Mouse (Mus musculus): ENCODE measurements at regions not wholly inside any gene's neighbourhood (a gene's known extent, or its start where the extent isn't known, plus 50 kb on each side); places are given as distances from the start of the nearest gene placed in this dataset.

- no peak for ATAC-seq (ENCODE audit: insufficient number of reproducible peaks, low FRiP score, low TSS enrichment, low read depth)
- no peak overlapping the region for H3K4me2 ChIP-seq (ENCODE audit: low read depth, severe bottlenecking)
- no peaks in the 10 kb centered on the region for H3K9me3 ChIP-seq (ENCODE audit: control insufficient read depth, low read length)
- no peaks in the 10 kb centered on the region for H3K36me3 ChIP-seq (ENCODE audit: control insufficient read depth, insufficient read depth, low read length)
- H3K27ac ChIP-seq (replicated peaks; ENCODE audit: low read depth, low read length): no peak overlapping the region
- DNase-seq (ENCODE audit: low spot score): no peak
- no peaks in the 10 kb centered on the region for H3K4me1 ChIP-seq (ENCODE audit: control insufficient read depth, insufficient read depth, low read length)
- no peak overlapping the region for H3K4me3 ChIP-seq (ENCODE audit: low read depth, low read length)
- no peak overlapping the region for H3K9ac ChIP-seq (ENCODE audit: low read length)
- no peaks in the 10 kb centered on the region for H3K27me3 ChIP-seq (ENCODE audit: control insufficient read depth, insufficient read depth, low read length)
- 95% methylated on average over 6 of the region's 6 CpGs for WGBS
Measured at GRCm38 (mm10) chr6:31208224-31208623, 190.3 kb upstream of the Mkln1 start.

- Histone ChIP-seq H3K4me1 (ENCODE audit: control insufficient read depth, insufficient read depth, low read length) (no peaks in the 10 kb centered on the region), H3K4me3 (ENCODE audit: low read depth, low read length) (no peak overlapping the region), H3K9ac (ENCODE audit: low read length) (no peak overlapping the region), H3K36me3 (ENCODE audit: control insufficient read depth, insufficient read depth, low read length) (no peaks in the 10 kb centered on the region), H3K4me2 (ENCODE audit: low read depth, severe bottlenecking) (no peak overlapping the region), H3K9me3 (ENCODE audit: control insufficient read depth, low read length) (no peaks in the 10 kb centered on the region), H3K27me3 (ENCODE audit: control insufficient read depth, insufficient read depth, low read length) (0 out of 2 replicates have a peak, but pooled peaks cover 2% of the 10 kb centered on the region), H3K27ac (replicated peaks; ENCODE audit: low read depth, low read length) (no peak overlapping the region)
- WGBS: 87% methylated on average over 15 of the region's 15 CpGs
- DNase-seq (ENCODE audit: low spot score) (no peak), ATAC-seq (ENCODE audit: insufficient number of reproducible peaks, low FRiP score, low TSS enrichment, low read depth) (no peak)
Measured at GRCm38 (mm10) chr6:31209411-31210139, 189.0 kb upstream of the Mkln1 start.

DNA sequence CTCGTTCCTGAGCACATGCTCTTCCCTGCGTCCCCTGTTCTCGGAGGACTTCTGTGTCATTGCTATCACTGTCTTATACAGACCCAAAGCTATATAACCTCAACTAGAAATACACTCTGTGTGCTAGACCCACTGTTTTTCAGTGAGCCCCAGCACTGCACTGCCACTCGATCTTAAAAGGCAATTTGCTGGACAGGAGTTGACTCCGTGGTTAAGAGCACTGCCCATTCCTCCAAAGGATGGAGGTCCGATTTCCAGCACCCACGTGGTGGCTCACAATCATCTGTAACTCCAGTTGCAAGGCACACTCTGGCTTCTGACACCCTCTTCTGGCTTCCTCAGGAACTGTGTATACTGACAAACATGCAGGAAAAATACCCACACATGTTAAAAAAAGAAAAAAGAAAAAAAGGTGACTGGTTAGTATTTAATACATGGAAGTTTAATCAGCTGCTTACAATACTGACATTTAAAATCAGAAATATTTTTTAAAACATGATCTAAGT lies 188.3 kb upstream of the Mkln1 start:
- Histone ChIP-seq H3K9ac (ENCODE audit: low read length) (no peak overlapping the region), H3K4me2 (ENCODE audit: low read depth, severe bottlenecking) (no peak overlapping the region), H3K9me3 (ENCODE audit: control insufficient read depth, low read length) (no peaks in the 10 kb centered on the region), H3K27ac (replicated peaks; ENCODE audit: low read depth, low read length) (no peak overlapping the region), H3K27me3 (ENCODE audit: control insufficient read depth, insufficient read depth, low read length) (0 out of 2 replicates have a peak, but pooled peaks cover 2% of the 10 kb centered on the region), H3K4me3 (ENCODE audit: low read depth, low read length) (no peak overlapping the region), H3K4me1 (ENCODE audit: control insufficient read depth, insufficient read depth, low read length) (no peaks in the 10 kb centered on the region), H3K36me3 (ENCODE audit: control insufficient read depth, insufficient read depth, low read length) (no peaks in the 10 kb centered on the region)
- DNase-seq (ENCODE audit: low spot score) (no peak), ATAC-seq (ENCODE audit: insufficient number of reproducible peaks, low FRiP score, low TSS enrichment, low read depth) (no peak)
- 76% methylated on average over 7 of the region's 7 CpGs for WGBS

DNA sequence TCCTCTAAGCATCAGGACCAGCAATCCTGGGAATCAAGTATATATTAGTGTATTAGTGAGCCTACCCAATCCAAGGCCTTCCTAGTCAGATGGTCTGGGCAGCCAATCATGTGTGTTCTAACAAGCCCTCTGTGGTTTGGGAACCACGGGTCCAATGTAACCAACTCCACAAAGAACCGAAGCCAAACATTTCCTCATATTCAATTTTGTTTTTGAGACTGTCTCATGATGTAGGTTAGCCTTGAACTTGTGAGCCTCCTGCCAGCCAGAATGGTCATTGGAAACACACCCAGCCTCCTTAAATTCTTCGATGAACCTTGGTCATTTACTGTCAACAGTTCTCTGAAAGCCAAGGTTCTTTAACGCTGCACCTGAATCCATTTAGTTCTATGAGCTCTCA lies 187.4 kb upstream of the Mkln1 start:
- Histone ChIP-seq H3K4me3 (ENCODE audit: low read depth, low read length) (no peak overlapping the region), H3K9me3 (ENCODE audit: control insufficient read depth, low read length) (no peaks in the 10 kb centered on the region), H3K4me2 (ENCODE audit: low read depth, severe bottlenecking) (no peak overlapping the region), H3K27ac (replicated peaks; ENCODE audit: low read depth, low read length) (no peak overlapping the region), H3K27me3 (ENCODE audit: control insufficient read depth, insufficient read depth, low read length) (peaks cover 8% of the 10 kb centered on the region), H3K36me3 (ENCODE audit: control insufficient read depth, insufficient read depth, low read length) (no peaks in the 10 kb centered on the region), H3K4me1 (ENCODE audit: control insufficient read depth, insufficient read depth, low read length) (no peaks in the 10 kb centered on the region), H3K9ac (ENCODE audit: low read length) (no peak overlapping the region)
- DNase-seq (ENCODE audit: low spot score): no peak
- no peak for ATAC-seq (ENCODE audit: insufficient number of reproducible peaks, low FRiP score, low TSS enrichment, low read depth)
- whole genome bisulfite sequencing: 85% methylated on average over 4 of the region's 4 CpGs

- Histone ChIP-seq H3K36me3 (ENCODE audit: control insufficient read depth, insufficient read depth, low read length) (no peaks in the 10 kb centered on the region), H3K27me3 (ENCODE audit: control insufficient read depth, insufficient read depth, low read length) (peaks cover 14% of the 10 kb centered on the region), H3K4me1 (ENCODE audit: control insufficient read depth, insufficient read depth, low read length) (0 out of 2 replicates have a peak, but pooled peaks cover under 1% of the 10 kb centered on the region), H3K27ac (replicated peaks; ENCODE audit: low read depth, low read length) (no peak overlapping the region), H3K4me3 (ENCODE audit: low read depth, low read length) (no peak overlapping the region), H3K9ac (ENCODE audit: low read length) (no peak overlapping the region), H3K9me3 (ENCODE audit: control insufficient read depth, low read length) (no peaks in the 10 kb centered on the region), H3K4me2 (ENCODE audit: low read depth, severe bottlenecking) (no peak overlapping the region)
- ATAC-seq (ENCODE audit: insufficient number of reproducible peaks, low FRiP score, low TSS enrichment, low read depth) (no peak), DNase-seq (ENCODE audit: low spot score) (no peak)
- 83% methylated on average over 5 of the region's 5 CpGs for WGBS
Measured at GRCm38 (mm10) chr6:31211616-31212015, 186.9 kb upstream of the Mkln1 start.

DNA sequence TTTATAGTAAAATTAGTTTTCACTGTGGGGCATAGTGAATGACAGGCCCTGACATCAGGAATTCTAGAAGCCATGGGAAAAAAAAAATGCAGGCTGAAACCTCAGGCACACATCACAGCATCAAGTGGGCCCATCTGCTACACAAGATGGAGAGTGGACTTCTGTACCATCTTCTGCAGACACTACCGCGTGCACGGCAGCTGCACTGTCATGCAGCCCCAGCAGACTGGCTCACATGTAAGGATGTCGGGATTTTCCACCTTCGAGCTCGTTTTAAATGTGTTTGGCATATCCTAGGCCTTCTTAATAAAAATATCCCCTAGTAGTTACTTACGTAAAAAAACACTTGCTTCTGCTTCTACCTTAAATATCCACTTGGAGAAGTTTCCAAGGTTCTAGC lies 186.5 kb upstream of the Mkln1 start:
- no peak for DNase-seq (ENCODE audit: low spot score)
- Histone ChIP-seq H3K36me3 (ENCODE audit: control insufficient read depth, insufficient read depth, low read length) (no peaks in the 10 kb centered on the region), H3K4me2 (ENCODE audit: low read depth, severe bottlenecking) (no peak overlapping the region), H3K9ac (ENCODE audit: low read length) (no peak overlapping the region), H3K4me1 (ENCODE audit: control insufficient read depth, insufficient read depth, low read length) (peaks cover 4% of the 10 kb centered on the region; the same call in 1 of the 2 replicates), H3K27me3 (ENCODE audit: control insufficient read depth, insufficient read depth, low read length) (peaks cover 18% of the 10 kb centered on the region), H3K4me3 (ENCODE audit: low read depth, low read length) (no peak overlapping the region), H3K9me3 (ENCODE audit: control insufficient read depth, low read length) (no peaks in the 10 kb centered on the region), H3K27ac (replicated peaks; ENCODE audit: low read depth, low read length) (no peak overlapping the region)
- ATAC-seq (ENCODE audit: insufficient number of reproducible peaks, low FRiP score, low TSS enrichment, low read depth): no peak
- 92% methylated on average over 7 of the region's 7 CpGs for WGBS

DNA sequence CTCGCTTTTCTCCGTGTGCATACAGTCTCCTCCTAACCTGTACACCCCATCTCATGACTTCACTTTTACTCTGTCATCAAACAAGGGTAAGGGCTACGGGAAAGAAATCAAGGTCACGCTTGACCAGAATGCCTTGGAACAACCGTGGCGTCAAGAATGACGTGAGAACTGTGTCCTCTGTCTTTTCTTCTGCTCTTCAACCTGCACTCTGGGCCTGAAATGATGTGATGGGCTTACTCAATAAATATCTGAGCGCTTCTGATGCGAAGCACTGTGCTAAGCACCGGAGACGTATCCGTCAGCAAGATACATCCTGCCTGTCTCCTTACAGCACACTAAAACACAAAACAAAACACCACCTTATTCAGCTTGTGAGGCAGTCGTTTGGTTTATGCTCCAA lies 185.8 kb upstream of the Mkln1 start:
- Histone ChIP-seq H3K9ac (ENCODE audit: low read length) (no peak overlapping the region), H3K27ac (replicated peaks; ENCODE audit: low read depth, low read length) (no peak overlapping the region), H3K36me3 (ENCODE audit: control insufficient read depth, insufficient read depth, low read length) (no peaks in the 10 kb centered on the region), H3K9me3 (ENCODE audit: control insufficient read depth, low read length) (no peaks in the 10 kb centered on the region), H3K4me2 (ENCODE audit: low read depth, severe bottlenecking) (no peak overlapping the region), H3K4me3 (ENCODE audit: low read depth, low read length) (no peak overlapping the region), H3K27me3 (ENCODE audit: control insufficient read depth, insufficient read depth, low read length) (peaks cover 24% of the 10 kb centered on the region), H3K4me1 (ENCODE audit: control insufficient read depth, insufficient read depth, low read length) (peaks cover 9% of the 10 kb centered on the region)
- DNase-seq (ENCODE audit: low spot score) (no peak), ATAC-seq (ENCODE audit: insufficient number of reproducible peaks, low FRiP score, low TSS enrichment, low read depth) (no peak)
- WGBS: 80% methylated on average over 13 of the region's 13 CpGs

DNA sequence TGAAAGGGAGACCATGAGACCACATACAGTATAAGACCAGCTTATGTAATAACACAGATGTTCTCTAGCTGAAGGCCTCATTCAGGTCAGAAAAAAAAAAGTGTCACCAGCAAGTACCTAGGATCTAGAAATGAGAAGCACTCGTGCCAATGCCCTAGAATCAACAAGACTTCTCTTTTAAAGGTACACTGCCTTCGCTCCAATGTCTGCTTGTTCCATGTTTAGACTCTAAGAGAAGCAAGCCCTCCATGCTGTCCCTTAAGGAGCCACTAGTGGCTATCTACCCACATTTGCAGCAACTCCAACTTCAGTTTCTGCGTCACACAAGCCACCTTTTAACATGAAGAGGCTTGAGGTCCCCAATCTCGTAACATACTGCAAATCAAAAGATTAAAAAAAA lies 185.4 kb upstream of the Mkln1 start:
- Histone ChIP-seq H3K27me3 (ENCODE audit: control insufficient read depth, insufficient read depth, low read length) (peaks cover 29% of the 10 kb centered on the region), H3K27ac (replicated peaks; ENCODE audit: low read depth, low read length) (no peak overlapping the region), H3K9ac (ENCODE audit: low read length) (no peak overlapping the region), H3K36me3 (ENCODE audit: control insufficient read depth, insufficient read depth, low read length) (no peaks in the 10 kb centered on the region), H3K4me3 (ENCODE audit: low read depth, low read length) (no peak overlapping the region), H3K4me2 (ENCODE audit: low read depth, severe bottlenecking) (no peak overlapping the region), H3K9me3 (ENCODE audit: control insufficient read depth, low read length) (no peaks in the 10 kb centered on the region), H3K4me1 (ENCODE audit: control insufficient read depth, insufficient read depth, low read length) (peaks cover 13% of the 10 kb centered on the region)
- WGBS: 77% methylated on average over 4 of the region's 4 CpGs
- DNase-seq (ENCODE audit: low spot score) (no peak), ATAC-seq (ENCODE audit: insufficient number of reproducible peaks, low FRiP score, low TSS enrichment, low read depth) (no peak)

GRCm38 (mm10) chr6:31215661-31216060 lies 182.9 kb upstream of the Mkln1 start:
- whole genome bisulfite sequencing: 69% methylated on average over 8 of the region's 8 CpGs
- Histone ChIP-seq H3K4me2 (ENCODE audit: low read depth, severe bottlenecking) (peak overlapping the region; percentile 100), H3K4me1 (ENCODE audit: control insufficient read depth, insufficient read depth, low read length) (peaks cover 21% of the 10 kb centered on the region), H3K4me3 (ENCODE audit: low read depth, low read length) (peak overlapping the region; percentile 68), H3K27me3 (ENCODE audit: control insufficient read depth, insufficient read depth, low read length) (peaks cover 54% of the 10 kb centered on the region), H3K27ac (replicated peaks; ENCODE audit: low read depth, low read length) (no peak overlapping the region), H3K9ac (ENCODE audit: low read length) (no peak overlapping the region), H3K36me3 (ENCODE audit: control insufficient read depth, insufficient read depth, low read length) (no peaks in the 10 kb centered on the region), H3K9me3 (ENCODE audit: control insufficient read depth, low read length) (no peaks in the 10 kb centered on the region)
- DNase-seq (ENCODE audit: low spot score) (no peak), ATAC-seq (ENCODE audit: insufficient number of reproducible peaks, low FRiP score, low TSS enrichment, low read depth) (no peak)
